ENCODE assay signal across 14 mouse cellular contexts in the genomic region with DNA sequence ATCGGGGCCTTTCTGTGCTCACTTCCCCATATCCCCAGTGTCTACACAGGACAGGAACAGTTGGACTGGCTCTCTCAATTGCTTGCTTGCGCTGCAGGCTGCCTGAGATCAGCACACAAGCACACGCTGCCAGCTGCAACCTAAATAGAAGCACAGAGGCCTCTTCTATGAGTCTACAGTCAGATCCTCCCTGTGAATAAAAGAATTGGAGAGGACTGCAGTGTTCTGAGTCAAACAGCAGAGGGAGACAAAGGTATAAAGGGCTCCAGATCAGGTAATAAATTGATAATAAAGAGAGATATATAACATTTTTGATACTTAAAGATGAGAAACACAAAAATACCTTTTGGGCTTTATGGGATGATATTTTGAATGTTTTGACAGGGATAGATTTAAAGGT. TPM values are rescaled to one million over a fixed set of nuclear protein-coding genes. Genes with fewer than 3 reads are reported as not detected.
DNase-seq lines count a peak whose midpoint lies in the region; ATAC-seq and TF ChIP-seq lines count a peak whose summit lies in the region.
"Had no signal": no experiment of that assay in that cellular context is flagged by ENCODE, and none has a peak within 500 bp of the region (broad histone marks: within the 10 kb centered on the region; RNA-seq: fewer than 3 reads in every experiment).

No protein-coding gene starts in this region.

- TF ChIP-seq RAD21 in CH12.LX (IDR thresholded peaks at IDR 0.05; ENCODE audit: low read depth, low read length): no peak

- H3K4me2 ChIP-seq in CH12.LX (ENCODE audit: insufficient read depth, low read depth, poor library complexity, severe bottlenecking): 0 out of 2 replicates have a peak overlapping the region, but pooled peaks have one; percentile 5
- H3K4me2 ChIP-seq: forebrain, embryonic 15.5 days; heart, embryonic 11.5 days; intestine, embryonic 15.5 days; lung, embryonic 15.5 days had no signal

- H3K4me1 ChIP-seq in CH12.LX (ENCODE audit: control insufficient read depth in 1 of 2, insufficient read depth in 2 of 2): no peaks in the 10 kb centered on the region
- H3K4me1 ChIP-seq: forebrain, embryonic 15.5 days; intestine, embryonic 15.5 days; lung, embryonic 15.5 days had no signal

- H3K27me3 ChIP-seq in CH12.LX (replicated peaks): peaks cover 78% of the 10 kb centered on the region
- H3K27me3 ChIP-seq: forebrain, embryonic 15.5 days; intestine, embryonic 15.5 days; lung, embryonic 15.5 days had no signal

- no peak for TF ChIP-seq EP300 in CH12.LX (IDR thresholded peaks at IDR 0.05; ENCODE audit: low read length)

- no peaks in the 10 kb centered on the region for H3K79me2 ChIP-seq in CH12.LX (replicated peaks; ENCODE audit: control insufficient read depth, extremely low read depth, insufficient read depth, poor library complexity, severe bottlenecking)

- intact Hi-C loops in left cerebral cortex, postnatal 14 days (cut with DNase I): no loop called here

- no peak overlapping the region for H3K9ac ChIP-seq in CH12.LX (ENCODE audit: insufficient read depth, low read depth)
- H3K9ac ChIP-seq: forebrain, embryonic 15.5 days; intestine, embryonic 15.5 days; lung, embryonic 15.5 days had no signal

- in situ Hi-C loops in CH12.LX (cut with MboI; ENCODE audit: low pct_ligation_motif_present, low pct_unique_long_range_greater_than_20kb, low sequenced_read_pairs): no loop called here

- no peaks in the 10 kb centered on the region for H3K36me3 ChIP-seq in CH12.LX (replicated peaks in 1 of 2; ENCODE audit: control insufficient read depth in 1 of 2, insufficient read depth in 1 of 2, low read length in 1 of 2)
- H3K36me3 ChIP-seq: forebrain, embryonic 15.5 days; intestine, embryonic 15.5 days; lung, embryonic 15.5 days had no signal

- H3K27ac ChIP-seq in CH12.LX (ENCODE audit: insufficient read depth, low read depth): no peak overlapping the region
- H3K27ac ChIP-seq: forebrain, embryonic 15.5 days; intestine, embryonic 15.5 days; lung, embryonic 15.5 days had no signal

- dilution Hi-C loops in CH12.LX (cut with MboI; ENCODE audit: extremely low pct_ligation_motif_present, extremely low pct_unique_long_range_greater_than_20kb, low sequenced_read_pairs): no loop called here

- TF ChIP-seq CTCF in CH12.LX (conservative IDR thresholded peaks at IDR 0.05 in 1 of 2, IDR thresholded peaks at IDR 0.05 in 1 of 2; ENCODE audit: low read depth in 2 of 2, low read length in 2 of 2): peak in 1 of 2 experiments; percentile 47; a peak in 2 of 4 replicates

- peak; percentile 62; the same call in 1 of the 2 replicates for ATAC-seq in frontal cortex, adult (ENCODE audit: low TSS enrichment)
- ATAC-seq: forebrain, embryonic 15.5 days; intestine, embryonic 15.5 days had no signal

- H3K9me3 ChIP-seq in CH12.LX (replicated peaks; ENCODE audit: low read length): no peaks in the 10 kb centered on the region
- H3K9me3 ChIP-seq: forebrain, embryonic 15.5 days; intestine, embryonic 15.5 days; lung, embryonic 15.5 days had no signal

- no peak overlapping the region for H3K4me3 ChIP-seq in CH12.LX (replicated peaks in 1 of 3; ENCODE audit: low read depth in 2 of 3, low read length in 2 of 3, poor library complexity in 1 of 3)
- H3K4me3 ChIP-seq: forebrain, embryonic 15.5 days; intestine, embryonic 15.5 days; lung, embryonic 15.5 days had no signal

- no peak for TF ChIP-seq POLR2A in CH12.LX (IDR thresholded peaks at IDR 0.05; ENCODE audit: low read depth, low read length)

- no peak for DNase-seq in frontal cortex, postnatal 10 days (ENCODE audit: low spot score in 2 of 2)
- peak; percentile 6 to 11 for DNase-seq in left cerebral cortex, postnatal 14 days (ENCODE audit: low spot score in 2 of 2)
- DNase-seq in left cerebral cortex, adult 18-20 months (ENCODE audit: low spot score in 2 of 2): no peak
- DNase-seq in CH12.LX (ENCODE audit: extremely low read depth): peak; percentile 3
- peak; percentile 34 for DNase-seq in embryo, embryonic 10.5 days (ENCODE audit: low spot score)
- DNase-seq in urinary bladder, postnatal 4 days (ENCODE audit: low spot score in 2 of 2): no peak
- DNase-seq in lung, postnatal 25 days (ENCODE audit: low spot score): no peak

TF ChIP-seq in CH12.LX, 34 proteins besides CTCF, POLR2A, EP300 and RAD21:
- TF ChIP-seq ZKSCAN1 (IDR thresholded peaks at IDR 0.05; ENCODE audit: borderline replicate concordance, low read depth, low read length) (no peak), NRF1 (IDR thresholded peaks at IDR 0.05; ENCODE audit: low read depth, low read length) (no peak), SIN3A (IDR thresholded peaks at IDR 0.05; ENCODE audit: low read length) (no peak), CHD2 (IDR thresholded peaks at IDR 0.05; ENCODE audit: low read length) (no peak), MYC (IDR thresholded peaks at IDR 0.05; ENCODE audit: low read depth, low read length) (no peak), BHLHE40 (IDR thresholded peaks at IDR 0.05; ENCODE audit: low read depth, low read length) (no peak), MXI1 (IDR thresholded peaks at IDR 0.05; ENCODE audit: low read depth, low read length) (no peak), SMC3 (IDR thresholded peaks at IDR 0.05; ENCODE audit: low read depth, low read length) (no peak), TBP (conservative IDR thresholded peaks at IDR 0.05; ENCODE audit: low read depth, low read length) (no peak), ETS1 (conservative IDR thresholded peaks at IDR 0.05; ENCODE audit: low read depth, low read length) (no peak), TCF12 (IDR thresholded peaks at IDR 0.05; ENCODE audit: low read depth, low read length) (no peak), ZC3H11A (IDR thresholded peaks at IDR 0.05; ENCODE audit: low read depth, low read length) (no peak)

RNA-seq across cellular contexts. Expression of a gene that starts 17.2 kb away (rescaled TPM):
- total RNA-seq in left cerebral cortex, postnatal 14 days (2021): not detected
- not detected for total RNA-seq in left cerebral cortex, adult 18-20 months (2021)
- total RNA-seq in CH12.LX (2012; rRNA removed): not detected in 2 replicates
- not detected in 2 replicates for total RNA-seq in CH12.LX (2014; rRNA removed)
- not detected in 2 replicates for polyA plus RNA-seq in CH12.LX (2012; ENCODE audit: insufficient read length, low read depth)
- total RNA-seq: adrenal gland, postnatal 36 days; left cerebral cortex, adult 8-10 months had no signal
- polyA plus RNA-seq: heart, embryonic 11.5 days; lung, embryonic 15.5 days had no signal

RNA-seq across cellular contexts. Expression of a gene that starts 56.2 kb away (rescaled TPM):
- under 1 TPM in 1 of 2 experiments, not detected in 1; 0.11 TPM for total RNA-seq in left cerebral cortex, postnatal 14 days (2021)
- under 1 TPM in 1 of 2 experiments, not detected in 1; 0.12 TPM for total RNA-seq in left cerebral cortex, adult 18-20 months (2021)
- not detected in 2 replicates for total RNA-seq in CH12.LX (2012; rRNA removed)
- not detected in 2 replicates for total RNA-seq in CH12.LX (2014; rRNA removed)
- not detected in 2 replicates for polyA plus RNA-seq in CH12.LX (2012; ENCODE audit: insufficient read length, low read depth)
- total RNA-seq: adrenal gland, postnatal 36 days; left cerebral cortex, adult 8-10 months had no signal

RNA-seq across cellular contexts. Expression of a gene that starts 59.4 kb away (rescaled TPM):
- total RNA-seq in left cerebral cortex, postnatal 14 days (2021): 100 to 1,000 TPM; 179 to 218 TPM
- 100 to 1,000 TPM; 114 to 115 TPM for total RNA-seq in left cerebral cortex, adult 18-20 months (2021)
- total RNA-seq in CH12.LX (2012; rRNA removed) (not detected in 2 replicates), CH12.LX (2014; rRNA removed) (not detected in 2 replicates)
- polyA plus RNA-seq in CH12.LX (2012; ENCODE audit: insufficient read length, low read depth): 0.44 TPM in 1 of 2 replicates, not detected in the other

Comparison
In these comparisons a context has a peak if more than half of its experiments do, and no peak if none do; other contexts are left out.
1. DNase-seq: peak in left cerebral cortex, postnatal 14 days (2 of 2), CH12.LX (single experiment) and embryo, embryonic 10.5 days (single experiment); none in frontal cortex, postnatal 10 days (0 of 2), left cerebral cortex, adult 18-20 months (0 of 2), urinary bladder, postnatal 4 days (0 of 2) and lung, postnatal 25 days (single experiment).
2. RNA of a gene that starts 59.4 kb away (total RNA-seq): 179 to 218 TPM in left cerebral cortex, postnatal 14 days and 114 to 115 TPM in left cerebral cortex, adult 18-20 months; not detected in CH12.LX; every median in the first group is over 100 times any median in the second.